In genomic region chr9:108827454-108827853, GRCm38 (mm10) we compare ENCODE assay signal across 8 mouse cellular contexts. TPM values are rescaled to one million over a fixed set of nuclear protein-coding genes. Genes with fewer than 3 reads are reported as not detected.
A peak's percentile ranks its signal among the peaks of the same experiment; 100 is the strongest.
DNase-seq lines count a peak whose midpoint lies in the region; ATAC-seq and TF ChIP-seq lines count a peak whose summit lies in the region.

No protein-coding gene starts in this region.

- H3K27me3 ChIP-seq in cerebellum, adult 2 months (ENCODE audit: control insufficient read depth, insufficient read depth, low read length) = no peaks in the 10 kb centered on the region
- peaks cover 70% of the 10 kb centered on the region for H3K27me3 ChIP-seq in E14TG2a.4 (ENCODE audit: insufficient read depth, low read length)

- WGBS in cerebellum, adult 2 months = 20% methylated on average over 34 of the region's 34 CpGs

- H3K4me3 ChIP-seq in cerebellum, adult 2 months (replicated peaks; ENCODE audit: insufficient read depth, low read depth, low read length) = peak overlapping the region; percentile 95
- H3K4me3 ChIP-seq in E14TG2a.4 (replicated peaks; ENCODE audit: low read length) = peak overlapping the region; percentile 80

- ATAC-seq in granulocyte monocyte progenitor cell, adult 5-6 weeks (replicated peaks; ENCODE audit: poor library complexity, severe bottlenecking) = peak; percentile 33
- ATAC-seq in megakaryocyte, adult 5-6 weeks (ENCODE audit: poor library complexity, severe bottlenecking) = peak; percentile 38
- no peak for ATAC-seq in cerebellum, adult (ENCODE audit: insufficient number of reproducible peaks, low FRiP score, low TSS enrichment)

- H3K9me3 ChIP-seq in E14TG2a.4 (ENCODE audit: low read length) = no peaks in the 10 kb centered on the region

- H3K4me1 ChIP-seq in cerebellum, adult 2 months (ENCODE audit: control insufficient read depth, insufficient read depth, low read length) = peaks cover 42% of the 10 kb centered on the region
- peaks cover 51% of the 10 kb centered on the region for H3K4me1 ChIP-seq in E14TG2a.4 (replicated peaks; ENCODE audit: low read depth, low read length)

- no peak for TF ChIP-seq POLR2A in cerebellum, adult 2 months (IDR thresholded peaks at IDR 0.05; ENCODE audit: borderline replicate concordance, insufficient read depth, low read length)

- peak in 1 of 2 experiments; percentile 52 for DNase-seq in cerebellum, adult 2 months
- DNase-seq in cerebellum, adult 9-10 months = no peak
- DNase-seq in right cerebral cortex, postnatal 25 days = no peak
- DNase-seq in left cerebral cortex, postnatal 10 days (ENCODE audit: extremely low spot score in 1 of 2, low spot score in 2 of 2) = no peak

- H3K36me3 ChIP-seq in E14TG2a.4 (ENCODE audit: insufficient read depth, low read length) = peaks cover 27% of the 10 kb centered on the region

- no peak for TF ChIP-seq CTCF in cerebellum, adult 2 months (IDR thresholded peaks at IDR 0.05; ENCODE audit: borderline replicate concordance, insufficient read depth, low read depth, low read length)
- TF ChIP-seq CTCF in E14TG2a.4 (conservative IDR thresholded peaks at IDR 0.05; ENCODE audit: low read length) = no peak

- H3K27ac ChIP-seq in cerebellum, adult 2 months (ENCODE audit: insufficient read depth, low read length) = no peak overlapping the region

- intact Hi-C loops in left cerebral cortex, postnatal 10 days (cut with DNase I) = no loop called here

RNA-seq across cellular contexts. Expression of gene Celsr3, which starts 1.3 kb away (rescaled TPM):
- 77.1 and 88.3 TPM in 2 replicates for polyA plus RNA-seq in cerebellum, adult 2 months (2012; rRNA removed)
- 6.7 and 10.2 TPM in 2 replicates for total RNA-seq in granulocyte monocyte progenitor cell, adult 5-6 weeks (2014; fragmentation: Nextera tagmentation)
- total RNA-seq in granulocyte monocyte progenitor cell, adult 5-6 weeks (2017) = 0.99 and 2.2 TPM in 2 replicates
- total RNA-seq in megakaryocyte, adult 5-6 weeks (2015) = 3.9 and 5.7 TPM in 2 replicates
- 2.4 and 3.3 TPM in 2 replicates for total RNA-seq in megakaryocyte, adult 5-6 weeks (2017)
- 10 to 100 TPM; 57.2 to 62.0 TPM for total RNA-seq in left cerebral cortex, postnatal 10 days (2021)

RNA-seq across cellular contexts. Expression of gene Nckipsd, which starts 19.3 kb away (rescaled TPM):
- polyA plus RNA-seq in cerebellum, adult 2 months (2012; rRNA removed) = 73.9 and 76.9 TPM in 2 replicates
- total RNA-seq in granulocyte monocyte progenitor cell, adult 5-6 weeks (2014; fragmentation: Nextera tagmentation) = 12.2 and 12.8 TPM in 2 replicates
- total RNA-seq in granulocyte monocyte progenitor cell, adult 5-6 weeks (2017) = 4.9 and 9.1 TPM in 2 replicates
- 13.9 and 19.3 TPM in 2 replicates for total RNA-seq in megakaryocyte, adult 5-6 weeks (2015)
- 11.5 and 14.8 TPM in 2 replicates for total RNA-seq in megakaryocyte, adult 5-6 weeks (2017)
- 10 to 100 TPM; 27.7 to 31.7 TPM for total RNA-seq in left cerebral cortex, postnatal 10 days (2021)

RNA-seq across cellular contexts. Expression of gene Slc26a6, which starts 25.6 kb away (rescaled TPM):
- polyA plus RNA-seq in cerebellum, adult 2 months (2012; rRNA removed) = 22.6 and 28.2 TPM in 2 replicates
- 4.7 and 18.3 TPM in 2 replicates for total RNA-seq in granulocyte monocyte progenitor cell, adult 5-6 weeks (2014; fragmentation: Nextera tagmentation)
- 1.5 and 3.5 TPM in 2 replicates for total RNA-seq in granulocyte monocyte progenitor cell, adult 5-6 weeks (2017)
- 10.0 and 14.2 TPM in 2 replicates for total RNA-seq in megakaryocyte, adult 5-6 weeks (2015)
- 2.7 and 4.5 TPM in 2 replicates for total RNA-seq in megakaryocyte, adult 5-6 weeks (2017)
- 10 to 100 TPM; 35.3 to 41.3 TPM for total RNA-seq in left cerebral cortex, postnatal 10 days (2021)

RNA-seq across cellular contexts. Expression of gene Ip6k2, which starts 43.9 kb away (rescaled TPM):
- polyA plus RNA-seq in cerebellum, adult 2 months (2012; rRNA removed) = 162 and 168 TPM in 2 replicates
- 24.3 and 25.5 TPM in 2 replicates for total RNA-seq in granulocyte monocyte progenitor cell, adult 5-6 weeks (2014; fragmentation: Nextera tagmentation)
- total RNA-seq in granulocyte monocyte progenitor cell, adult 5-6 weeks (2017) = 34.4 and 35.8 TPM in 2 replicates
- total RNA-seq in megakaryocyte, adult 5-6 weeks (2015) = 10.6 and 15.8 TPM in 2 replicates
- 30.6 and 35.4 TPM in 2 replicates for total RNA-seq in megakaryocyte, adult 5-6 weeks (2017)
- total RNA-seq in left cerebral cortex, postnatal 10 days (2021) = 100 to 1,000 TPM; 165 to 170 TPM

Comparison
In these comparisons a context has a peak if more than half of its experiments do, and no peak if none do; other contexts are left out.
1. RNA of gene Celsr3, which starts 1.3 kb away (total RNA-seq): 57.2 to 62.0 TPM in left cerebral cortex, postnatal 10 days; 0.99 to 10.2 TPM in granulocyte monocyte progenitor cell, adult 5-6 weeks and 2.4 to 5.7 TPM in megakaryocyte, adult 5-6 weeks; every median in the first group is over 4 times any median in the second.